Mouse (Mus musculus): ENCODE results near the gene Ttc30a1.

Ttc30a1 gene

GRCm38 (mm10) chr2:75981440-75982081, at the start of gene Ttc30a1:
Ttc30a1 (minus strand) TSS chr2:75981967.
- DNase-seq (ENCODE audit: low spot score): peak; percentile 74

- no peak for DNase-seq (ENCODE audit: low spot score)
Observed at GRCm38 (mm10) chr2:76030080-76030479, 48.3 kb upstream of the Ttc30a1 start.

GRCm38 (mm10) chr2:76029081-76029901, 47.5 kb upstream of the Ttc30a1 start:
- DNase-seq (ENCODE audit: low spot score): no peak

- no peak for DNase-seq (ENCODE audit: low spot score)
Observed at GRCm38 (mm10) chr2:76016890-76017289, 35.1 kb upstream of the Ttc30a1 start.

GRCm38 (mm10) chr2:76016136-76016535, 34.4 kb upstream of the Ttc30a1 start:
- DNase-seq (ENCODE audit: low spot score): no peak

- no peak for DNase-seq (ENCODE audit: low spot score)
Observed at GRCm38 (mm10) chr2:76015460-76015859, 33.7 kb upstream of the Ttc30a1 start.

GRCm38 (mm10) chr2:76014659-76015058, 32.9 kb upstream of the Ttc30a1 start:
- no peak for DNase-seq (ENCODE audit: low spot score)

GRCm38 (mm10) chr2:76006194-76006593, 24.4 kb upstream of the Ttc30a1 start:
- DNase-seq (ENCODE audit: low spot score): no peak

GRCm38 (mm10) chr2:76002899-76003298, 21.1 kb upstream of the Ttc30a1 start:
- no peak for DNase-seq (ENCODE audit: low spot score)

- DNase-seq (ENCODE audit: low spot score): peak; percentile 29
Observed at GRCm38 (mm10) chr2:76001392-76001791, 19.6 kb upstream of the Ttc30a1 start.

GRCm38 (mm10) chr2:75999636-76000035, 17.9 kb upstream of the Ttc30a1 start:
- DNase-seq (ENCODE audit: low spot score): no peak

- no peak for DNase-seq (ENCODE audit: low spot score)
Observed at GRCm38 (mm10) chr2:75998692-75999091, 16.9 kb upstream of the Ttc30a1 start.

- no peak for DNase-seq (ENCODE audit: low spot score)
Observed at GRCm38 (mm10) chr2:75997726-75998125, 16.0 kb upstream of the Ttc30a1 start.

- no peak for DNase-seq (ENCODE audit: low spot score)
Observed at GRCm38 (mm10) chr2:75994841-75995240, 13.1 kb upstream of the Ttc30a1 start.

- no peak for DNase-seq (ENCODE audit: low spot score)
Observed at GRCm38 (mm10) chr2:75991581-75992205, 9.9 kb upstream of the Ttc30a1 start.

- DNase-seq (ENCODE audit: low spot score): peak; percentile 33
Observed at GRCm38 (mm10) chr2:75990885-75991539, 9.2 kb upstream of the Ttc30a1 start.

GRCm38 (mm10) chr2:75989694-75990093, 7.9 kb upstream of the Ttc30a1 start:
- DNase-seq (ENCODE audit: low spot score): no peak

- no peak for DNase-seq (ENCODE audit: low spot score)
Observed at GRCm38 (mm10) chr2:75988779-75989363, 7.1 kb upstream of the Ttc30a1 start.

- no peak for DNase-seq (ENCODE audit: low spot score)
Observed at GRCm38 (mm10) chr2:75988378-75988777, 6.6 kb upstream of the Ttc30a1 start.

- no peak for DNase-seq (ENCODE audit: low spot score)
Observed at GRCm38 (mm10) chr2:75987739-75988138, 6.0 kb upstream of the Ttc30a1 start.

- DNase-seq (ENCODE audit: low spot score): no peak
Observed at GRCm38 (mm10) chr2:75985124-75985523, 3.4 kb upstream of the Ttc30a1 start.

GRCm38 (mm10) chr2:75983847-75984246, 2.1 kb upstream of the Ttc30a1 start:
- DNase-seq (ENCODE audit: low spot score): no peak
